Mouse (Mus musculus) left cerebral cortex, adult 8-10 months (tissue): ENCODE measurements around the gene Zfp609. TPM values are rescaled to one million over a fixed set of nuclear protein-coding genes. Genes with fewer than 3 reads are reported as not detected.
"Not testable (repeated sequence)": the region's sequence is repeated elsewhere in the genome, so short reads cannot be mapped to it uniquely, and the experiment has no call there.

Source experiments
- DNase-seq, 2 experiments: peaks; one replicate each; pipeline ENCODE4 v3.0.0; 2022; ENCODE audit warnings: low spot score in 2 of 2
- total RNA-seq, 4 experiments: library from RNA; stranded (reverse); gene quantifications; 2 replicates each; pipeline ENCODE4 v1.2.4; 2022

Gene Zfp609
- total RNA-seq, 4 experiments from 2014 or later, result 47.1 to 51.9 (median 49.0) TPM

DNA sequence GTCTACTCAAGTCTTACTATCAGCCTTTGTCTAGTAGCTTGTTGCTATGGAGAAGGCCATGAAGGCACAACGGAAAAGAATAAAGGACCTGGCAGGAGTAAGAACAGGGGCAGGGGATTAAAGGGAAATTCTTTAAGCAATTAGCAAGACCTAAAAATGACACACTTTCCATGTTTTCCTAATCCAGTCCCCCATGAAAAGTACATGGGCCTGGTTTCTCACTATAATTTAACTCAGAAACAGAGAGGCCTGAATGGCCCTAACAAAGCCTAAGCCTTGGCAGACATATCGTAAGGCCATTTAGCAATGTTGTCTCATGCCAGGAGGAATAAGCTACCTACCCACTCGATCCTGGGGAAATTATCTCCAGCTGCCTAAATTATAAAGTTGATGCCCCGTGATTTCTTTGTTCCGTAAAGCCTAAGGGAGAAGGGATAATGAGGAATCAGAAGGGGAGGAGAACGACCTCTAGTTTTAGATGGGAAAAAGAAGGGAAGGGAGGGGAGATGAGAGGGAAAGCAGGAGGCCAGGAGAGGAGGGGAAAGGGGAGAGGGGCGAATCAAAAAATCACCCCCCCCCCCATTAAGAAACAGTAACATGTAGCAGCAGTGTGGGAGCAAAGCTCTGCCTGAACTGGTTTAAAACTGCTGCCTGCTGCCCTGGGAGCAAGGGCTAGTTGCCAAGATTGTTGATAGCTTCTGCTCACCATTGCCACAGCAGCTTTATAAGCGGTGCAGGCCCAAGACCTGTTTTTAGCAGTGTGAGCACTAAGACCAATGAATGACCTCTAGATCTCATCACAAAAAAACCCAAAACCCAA, 102.7 kb downstream of the Zfp609 start:
- no peak for DNase-seq

DNA sequence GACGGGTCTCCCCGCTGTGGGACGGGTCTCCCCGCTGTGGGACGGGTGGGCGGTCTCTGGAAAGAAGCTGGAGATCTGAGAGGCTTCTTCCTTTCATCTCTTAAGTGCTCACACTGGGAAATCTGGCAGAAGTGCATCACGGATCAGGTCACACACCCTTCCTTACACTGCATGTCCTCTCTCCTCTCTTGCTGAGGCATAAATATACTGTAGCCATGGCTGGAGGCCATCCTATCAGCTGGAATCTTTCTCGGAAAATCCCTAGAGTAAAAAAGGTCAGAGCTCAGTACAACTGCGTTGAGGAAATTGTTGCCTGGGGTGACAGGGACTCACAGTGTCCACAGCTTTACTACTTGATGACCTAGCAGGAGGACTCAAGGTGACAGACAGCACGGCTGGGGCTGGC, 106.2 kb downstream of the Zfp609 start:
- no peak for DNase-seq

DNA sequence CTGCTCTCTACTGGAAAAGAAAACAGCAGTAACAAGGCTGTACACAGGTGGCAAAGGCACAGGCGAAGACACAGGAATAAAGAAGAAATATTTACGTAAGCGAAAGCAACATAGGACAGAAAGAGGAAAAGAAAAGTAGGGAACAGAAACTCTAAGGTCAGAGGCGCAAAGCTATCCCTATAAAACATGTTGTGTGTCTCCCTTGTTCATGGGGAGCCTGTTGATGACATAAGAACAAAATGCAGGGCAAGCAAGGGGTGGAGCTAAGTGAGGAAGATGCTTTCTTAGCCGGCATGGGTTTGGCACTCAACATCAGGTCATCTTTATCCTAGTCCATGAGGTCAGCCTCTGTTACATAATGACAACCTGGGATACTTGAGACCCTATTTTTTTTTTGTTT, 109.2 kb downstream of the Zfp609 start:
- DNase-seq, result no peak

DNA sequence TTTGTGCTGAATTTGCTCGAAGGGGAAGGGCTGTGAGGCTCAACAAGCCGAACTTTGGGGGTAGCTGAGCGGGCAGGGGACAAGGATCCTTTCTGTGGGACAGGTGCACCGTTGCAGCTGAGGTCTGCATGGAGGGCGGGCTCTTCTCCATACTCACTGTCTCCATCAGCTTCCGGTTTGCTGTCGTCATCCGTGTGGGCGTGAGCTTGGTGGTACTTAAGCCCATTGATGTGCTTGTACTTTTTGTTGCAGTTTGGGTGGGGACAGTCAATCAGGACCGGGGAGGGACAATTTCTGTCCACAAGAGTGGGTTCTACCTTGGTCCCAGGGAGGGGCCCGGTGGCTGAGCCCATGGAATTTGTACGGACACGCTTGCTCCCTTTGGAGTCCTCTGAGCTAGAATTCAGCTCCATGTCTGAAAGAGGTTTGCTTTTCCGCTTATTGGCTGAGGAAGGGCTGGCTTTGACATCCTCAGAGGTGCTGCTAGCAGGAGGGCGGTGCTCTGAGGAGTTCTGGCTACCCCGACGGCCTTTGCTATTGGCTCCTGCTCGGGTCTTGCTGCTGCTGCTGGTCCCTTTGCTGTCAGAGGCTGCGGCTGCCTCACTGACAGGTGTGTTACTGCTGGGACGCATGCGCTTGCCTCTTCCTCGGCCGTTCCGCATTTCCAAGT, 123.3 kb downstream of the Zfp609 start:
- DNase-seq, result no peak

DNA sequence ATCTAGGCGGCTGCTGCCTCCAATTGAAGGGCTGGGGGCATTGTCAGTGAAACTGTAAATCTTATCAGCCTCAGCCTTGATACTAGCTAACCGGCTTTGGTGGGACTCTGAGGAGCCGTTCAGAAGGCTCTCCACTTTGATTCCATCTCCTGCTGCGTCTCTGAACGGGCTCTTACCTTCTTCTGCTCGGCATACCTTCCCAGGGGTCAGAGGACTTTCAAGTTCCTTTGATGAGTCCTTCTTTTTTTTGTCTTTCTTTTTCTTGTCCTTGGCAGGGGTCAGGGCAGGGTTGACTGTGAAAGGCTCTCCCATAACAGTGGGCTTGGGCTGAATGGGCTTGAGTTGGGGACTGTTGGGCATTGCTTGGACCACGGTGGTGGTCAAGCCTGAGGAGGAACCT, 124.1 kb downstream of the Zfp609 start:
- no peak for DNase-seq

DNA sequence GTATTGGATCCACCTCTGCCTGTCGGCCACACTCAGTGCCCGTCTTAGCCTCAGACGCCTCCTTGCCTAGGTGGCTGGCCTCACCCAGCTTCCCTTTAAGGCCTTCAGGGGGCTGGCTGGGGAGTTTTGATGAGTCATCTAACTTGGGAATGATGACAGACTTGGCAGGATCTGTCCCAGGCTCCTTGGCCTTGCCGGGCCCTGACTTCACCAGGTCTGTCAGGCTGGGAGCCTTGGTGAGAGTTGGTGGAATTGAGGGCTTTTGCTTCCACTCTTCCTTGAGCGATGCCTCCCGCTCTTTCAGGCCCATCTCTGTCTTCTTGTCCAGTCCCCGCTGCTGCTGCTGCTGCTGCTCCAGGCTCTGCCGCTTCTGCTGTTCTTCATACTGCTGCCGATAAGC, 125.1 kb downstream of the Zfp609 start:
- no peak for DNase-seq

DNA sequence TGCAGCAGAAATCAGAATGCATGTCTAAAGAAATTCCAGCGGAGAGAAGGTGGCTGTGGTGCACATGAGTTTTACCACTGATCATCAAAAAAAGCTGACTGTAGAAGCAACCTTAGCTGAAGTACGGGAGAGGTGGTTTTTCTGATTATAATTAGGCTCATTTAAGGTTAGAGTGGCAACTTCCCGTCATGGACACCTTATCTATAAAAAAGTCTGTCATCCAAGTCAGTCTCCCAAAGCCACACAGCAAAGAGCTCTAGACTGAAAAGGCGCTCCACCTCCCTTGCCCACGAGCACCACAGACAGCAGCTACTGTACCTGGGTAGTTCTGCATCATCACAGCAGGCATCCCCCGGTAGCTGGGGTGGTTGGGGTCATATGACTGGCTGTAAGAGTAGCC, 126.9 kb downstream of the Zfp609 start:
- DNase-seq, result no peak

DNA sequence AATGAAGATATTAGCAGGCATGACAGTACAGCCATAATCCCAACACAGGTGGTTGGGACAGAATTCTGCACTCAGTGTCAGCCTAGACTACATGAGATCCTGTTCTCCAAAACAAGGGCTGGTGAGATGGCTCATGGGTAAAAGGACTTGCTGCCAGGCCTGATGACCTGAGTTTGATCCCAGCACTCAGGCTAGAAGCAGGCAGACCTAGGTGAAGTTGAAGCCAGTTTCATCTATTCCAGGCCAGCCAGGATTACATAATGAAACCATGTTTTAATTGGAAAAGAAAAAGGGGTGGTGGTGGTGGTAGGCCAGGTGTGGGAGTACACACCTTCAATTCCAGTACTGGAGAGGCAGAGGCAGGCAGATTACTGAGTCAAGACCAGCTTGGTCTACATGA, 129.4 kb downstream of the Zfp609 start:
- DNase-seq, result no peak

DNA sequence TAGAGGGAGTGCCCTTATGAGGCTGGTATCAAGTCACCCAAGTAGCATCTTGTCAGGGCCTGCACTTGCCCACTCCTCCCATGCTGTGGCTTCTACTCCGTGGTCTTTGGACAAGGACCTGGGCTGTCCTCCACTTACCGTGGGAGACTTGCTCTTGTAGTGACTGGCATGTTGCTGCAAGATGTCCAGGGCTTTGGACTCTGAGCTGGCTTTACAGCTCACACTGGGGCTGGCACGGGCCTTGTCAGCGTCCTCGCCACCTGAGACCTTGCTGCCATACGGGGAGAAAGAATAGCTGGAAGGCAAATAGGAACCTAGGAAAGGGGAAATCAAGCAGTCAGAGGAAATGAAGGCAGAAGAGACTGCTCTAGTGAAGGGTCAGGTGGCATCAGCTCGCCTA, 130.0 kb downstream of the Zfp609 start:
- DNase-seq, result no peak

DNA sequence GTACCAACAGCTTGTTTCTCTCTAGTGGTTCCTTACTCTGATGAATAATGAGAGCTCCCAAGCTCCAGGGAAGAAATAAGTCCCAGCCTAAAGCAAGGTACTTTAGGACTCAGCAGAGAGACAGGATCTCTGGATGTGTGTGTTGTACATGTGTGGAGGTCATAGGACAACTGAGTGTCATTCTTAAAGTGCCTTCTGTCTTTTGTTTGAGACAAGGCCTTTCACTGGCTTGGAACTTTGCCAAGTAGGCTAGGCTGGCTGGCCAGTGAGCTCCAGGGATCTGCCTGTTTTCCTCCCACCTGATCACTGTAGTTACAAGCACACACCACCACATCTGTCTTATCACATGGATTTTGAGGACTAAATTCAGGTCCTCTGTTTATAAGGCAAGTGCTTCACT, 131.0 kb downstream of the Zfp609 start:
- no peak for DNase-seq

DNA sequence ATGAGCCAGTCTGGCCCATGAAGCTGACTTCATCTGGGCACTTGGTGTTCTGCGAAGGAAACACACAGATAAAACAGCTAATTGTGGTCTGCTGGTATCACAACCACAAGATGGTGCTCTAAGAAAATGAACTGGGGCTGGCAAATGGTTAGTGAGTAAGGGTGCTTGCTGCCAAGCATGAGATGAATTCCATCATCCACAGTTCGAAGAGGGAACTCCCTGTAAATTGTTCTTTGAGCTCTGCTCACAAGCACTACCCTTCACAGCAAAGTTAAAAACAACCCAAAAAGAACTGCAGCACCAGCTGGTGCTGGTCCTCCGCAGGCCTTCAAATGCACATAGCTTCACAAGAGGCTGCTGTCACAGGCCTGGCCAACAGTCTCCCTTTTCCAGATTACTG, 131.7 kb downstream of the Zfp609 start:
- DNase-seq, result peak in 1 of 2 experiments; percentile 53

DNA sequence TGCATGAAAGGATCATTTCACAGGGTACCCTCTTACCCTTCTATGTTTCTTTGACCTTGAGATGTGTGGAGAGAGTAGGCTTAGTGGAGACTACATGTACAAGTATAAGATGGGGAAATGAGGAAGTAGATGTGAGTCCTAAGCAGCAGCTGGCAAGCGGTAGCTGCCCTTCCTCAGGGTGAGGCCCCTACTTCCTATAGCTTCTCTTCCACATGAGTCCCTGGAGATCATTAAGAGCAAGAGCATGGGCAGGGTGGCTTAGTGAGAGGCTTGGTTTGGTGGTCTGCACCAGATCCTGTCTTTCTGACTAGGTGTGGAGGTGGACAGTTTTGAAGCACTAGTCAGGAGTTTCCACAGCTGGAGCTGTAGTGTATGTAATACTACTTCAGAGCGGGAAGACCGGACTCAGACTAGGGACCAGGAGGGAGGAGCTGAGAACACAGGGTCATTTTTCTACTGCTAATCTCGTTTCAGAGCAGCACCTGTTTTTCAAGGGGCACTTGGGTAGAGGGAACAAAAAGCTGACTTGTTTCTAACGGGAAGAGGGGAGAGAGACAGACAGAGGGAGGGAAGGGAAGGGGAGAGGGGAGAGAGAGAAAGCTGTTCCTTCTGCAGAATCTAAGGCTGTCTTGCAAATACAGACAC, 134.3 kb downstream of the Zfp609 start:
- no peak for DNase-seq

DNA sequence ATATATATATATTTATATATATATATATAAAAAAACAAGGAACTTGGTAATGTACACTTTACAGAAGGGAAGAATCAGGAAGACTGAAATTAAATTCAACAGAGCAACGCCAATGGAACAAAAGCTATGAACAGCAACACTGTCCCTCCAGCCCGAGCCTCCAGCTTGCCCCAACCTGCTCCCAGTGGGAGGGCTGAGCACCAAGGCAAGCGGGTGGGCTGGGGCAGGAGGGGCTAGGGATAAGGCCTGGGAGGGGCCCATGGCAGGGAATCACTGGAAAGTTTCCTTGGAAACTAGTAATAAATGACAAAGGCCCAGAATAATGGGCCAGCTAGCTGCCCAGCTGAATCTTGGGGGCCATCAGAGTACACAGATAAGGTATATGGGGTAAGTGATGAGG, 134.9 kb downstream of the Zfp609 start:
- no peak for DNase-seq

DNA sequence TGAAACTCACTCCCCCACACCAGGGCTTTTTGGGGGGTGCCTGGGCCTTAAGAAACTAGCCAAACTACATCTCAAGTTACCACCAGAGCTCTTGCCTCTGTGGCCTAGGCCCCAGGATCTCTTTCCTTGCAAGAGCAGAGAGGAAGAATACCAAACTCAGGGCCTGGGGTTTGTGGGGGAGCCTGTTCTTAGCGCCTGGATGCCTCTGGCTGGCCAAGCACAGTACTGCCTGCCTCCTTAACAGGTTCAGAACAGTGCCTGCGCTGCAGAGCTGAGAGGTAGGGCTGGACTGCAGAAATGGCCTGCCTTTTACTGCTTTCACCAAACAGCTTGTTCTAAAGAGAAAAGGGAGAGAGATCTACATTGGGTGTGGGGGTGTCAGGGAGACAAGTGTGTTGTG, 137.5 kb downstream of the Zfp609 start:
- DNase-seq, result not testable (repeated sequence)

DNA sequence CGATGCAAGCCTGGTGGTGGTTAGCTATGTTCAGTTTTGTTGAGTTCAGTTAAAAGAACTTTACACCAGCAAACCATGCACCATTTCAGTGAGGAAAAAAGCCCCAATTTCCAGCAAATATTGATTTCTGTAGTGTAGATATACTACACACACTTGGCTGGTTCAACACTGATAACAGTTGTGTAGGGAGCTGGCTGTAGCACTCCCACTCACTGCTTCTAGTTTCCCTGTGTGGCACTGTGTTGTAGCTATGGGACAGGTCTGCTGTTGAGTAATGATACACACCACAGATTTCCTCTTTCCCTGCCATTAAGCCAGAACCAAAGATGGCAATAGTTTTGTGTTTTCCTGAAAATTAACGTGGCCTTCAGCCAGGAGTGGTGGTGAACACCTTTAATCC, 142.7 kb downstream of the Zfp609 start:
- DNase-seq, result no peak

DNA sequence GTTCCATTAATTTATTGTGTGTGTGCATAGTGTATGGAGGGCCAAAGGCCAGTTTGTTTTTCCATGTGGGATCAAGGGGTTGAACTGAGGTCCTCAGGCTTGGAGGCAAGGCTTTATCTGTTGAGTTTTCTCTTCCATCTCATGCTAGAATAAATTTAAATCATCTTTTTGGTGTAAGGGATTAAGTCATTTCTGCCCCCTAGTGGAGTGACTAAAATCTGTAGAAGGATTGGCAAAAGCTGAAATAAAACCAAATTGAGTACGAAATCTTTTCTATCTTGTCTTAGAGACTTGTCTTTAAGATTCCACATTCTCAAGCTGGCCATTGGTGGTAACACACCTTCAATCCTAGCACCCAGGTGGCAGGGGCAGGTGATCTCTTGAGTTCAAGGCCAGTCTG, 144.4 kb downstream of the Zfp609 start:
- no peak for DNase-seq

DNA sequence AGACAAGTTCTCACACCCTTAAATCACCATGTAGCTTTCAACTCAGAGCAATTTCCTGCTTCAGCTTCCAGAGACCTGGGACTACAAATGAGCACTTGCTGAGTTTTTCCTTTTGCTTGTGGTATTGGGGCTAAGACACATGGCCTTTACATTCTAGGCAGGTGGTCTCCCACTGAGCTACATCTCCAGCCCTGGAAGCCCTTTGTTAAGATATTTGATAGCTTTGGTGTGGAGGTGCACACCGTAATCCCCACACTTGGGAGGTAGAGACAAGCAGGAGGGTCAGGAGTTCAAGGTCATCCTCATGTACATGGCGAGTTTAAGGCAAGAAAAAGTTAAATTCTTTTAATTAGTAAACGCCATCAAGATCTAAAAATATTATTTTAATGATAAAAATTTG, 145.2 kb downstream of the Zfp609 start:
- DNase-seq, result no peak

DNA sequence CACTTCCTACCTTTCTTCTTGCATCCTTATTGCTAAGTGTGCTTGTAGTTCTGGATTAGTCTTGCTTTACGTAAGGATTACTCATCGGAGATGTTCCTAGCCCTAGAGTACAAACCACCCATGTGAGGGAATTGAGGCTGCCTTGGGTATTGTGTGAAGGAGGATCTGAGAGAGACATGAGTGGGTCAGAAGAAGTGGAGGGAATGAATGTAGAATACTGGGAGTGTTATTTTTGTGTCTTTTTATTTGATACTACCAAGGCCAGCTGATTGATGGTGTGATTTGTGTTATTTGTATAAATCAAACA, 145.8 kb downstream of the Zfp609 start:
- DNase-seq, result no peak

DNA sequence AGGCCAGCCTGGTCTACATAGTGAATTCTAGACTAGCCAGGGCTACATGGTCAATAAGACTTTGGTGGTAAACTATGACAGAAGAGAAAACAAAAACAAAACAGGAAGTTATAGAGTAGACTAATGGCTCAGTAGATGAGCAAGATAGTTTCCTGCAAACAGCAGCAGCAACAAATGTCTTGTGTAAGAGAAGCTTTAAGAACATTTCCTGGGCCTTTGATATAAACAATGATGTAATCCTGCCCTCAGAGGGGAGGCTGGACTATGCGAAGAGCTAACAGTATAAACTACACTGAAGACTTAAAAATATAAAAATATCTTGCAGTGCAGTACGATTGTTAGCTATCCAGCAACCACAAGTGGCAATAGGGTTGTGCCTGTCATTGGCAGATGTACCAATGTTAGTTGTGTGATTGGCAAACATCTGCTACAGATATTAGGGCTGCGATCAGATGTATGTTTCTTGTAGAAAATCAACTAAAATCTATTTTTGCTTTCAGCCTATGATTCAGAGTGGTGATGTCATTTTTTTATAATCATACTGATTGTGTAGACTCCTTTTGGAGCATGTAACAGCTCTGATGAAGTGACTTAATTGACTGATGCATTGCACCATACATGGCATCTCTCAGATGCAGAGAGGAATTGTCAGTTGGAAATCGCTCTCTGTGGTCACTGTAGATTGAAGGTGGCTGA, 146.3 kb downstream of the Zfp609 start:
- DNase-seq, result no peak

DNA sequence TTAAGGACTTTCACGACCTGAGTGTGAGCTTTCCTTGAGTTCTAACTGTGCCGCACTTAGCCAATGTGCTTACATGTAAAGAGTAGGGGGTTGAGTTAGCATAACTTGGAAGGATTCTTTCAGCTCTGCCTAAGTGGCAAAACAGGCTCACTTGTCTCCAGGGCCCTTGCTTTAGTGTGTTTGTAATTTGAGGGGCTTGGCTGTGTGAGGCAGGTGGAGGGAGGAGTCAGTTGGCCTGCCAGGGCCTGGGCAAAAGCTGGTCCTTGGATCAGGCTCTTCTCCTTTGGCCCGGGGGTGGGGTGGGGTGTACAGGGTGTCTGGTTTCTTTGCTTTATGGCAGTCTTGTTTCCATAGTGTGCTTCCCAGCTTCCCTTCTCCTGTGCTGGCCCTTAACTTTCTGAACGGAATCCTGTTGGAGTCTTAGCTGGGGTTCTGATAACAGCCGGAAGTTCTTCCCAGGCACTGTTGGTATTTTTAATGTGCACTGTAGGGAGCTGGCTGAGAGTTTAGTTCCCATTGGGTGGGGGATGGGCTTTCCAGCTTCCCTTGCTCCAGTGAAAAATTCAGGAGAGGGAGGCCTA, 148.1 kb downstream of the Zfp609 start:
- DNase-seq, result no peak

DNA sequence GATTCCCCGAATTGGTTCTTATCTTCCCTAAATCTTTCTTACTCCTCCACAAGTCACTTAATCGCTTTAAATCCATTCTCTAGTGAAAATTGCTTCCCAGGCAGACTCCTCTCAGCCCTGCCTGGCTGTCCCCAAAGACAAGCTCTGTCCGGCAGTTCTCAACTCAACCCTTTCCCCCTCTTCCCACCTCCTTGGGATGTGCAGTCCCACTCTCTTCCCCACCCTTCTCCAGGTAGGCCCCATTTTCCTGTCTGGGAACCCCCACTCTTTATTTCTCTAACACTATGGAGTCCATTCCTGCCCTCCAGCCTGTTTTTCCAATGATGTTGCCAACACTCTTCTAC, 150.3 kb downstream of the Zfp609 start:
- DNase-seq, result no peak
